ENCODE assay signal across 8 mouse cellular contexts in genomic region chr19:59459158-59459781, GRCm38 (mm10). TPM values are rescaled to one million over a fixed set of nuclear protein-coding genes. Genes with fewer than 3 reads are reported as not detected.
DNase-seq lines count a peak whose midpoint lies in the region; ATAC-seq lines count a peak whose summit lies in the region.

No protein-coding gene starts in this region.

- no peaks in the 10 kb centered on the region for H3K9me3 ChIP-seq in hindbrain, embryonic 12.5 days (replicated peaks)
- H3K9me3 ChIP-seq in limb, embryonic 15.5 days, result no peaks in the 10 kb centered on the region
- no peaks in the 10 kb centered on the region for H3K9me3 ChIP-seq in stomach, embryonic 16.5 days (replicated peaks; ENCODE audit: control insufficient read depth, low read length)

- peaks cover 15% of the 10 kb centered on the region for H3K4me1 ChIP-seq in hindbrain, embryonic 12.5 days
- H3K4me1 ChIP-seq in limb, embryonic 15.5 days, result peaks cover 32% of the 10 kb centered on the region
- peaks cover 15% of the 10 kb centered on the region for H3K4me1 ChIP-seq in stomach, embryonic 16.5 days (ENCODE audit: control insufficient read depth, insufficient read depth, low read length)

- H3K27me3 ChIP-seq in hindbrain, embryonic 12.5 days, result peaks cover 89% of the 10 kb centered on the region
- peaks cover 93% of the 10 kb centered on the region for H3K27me3 ChIP-seq in limb, embryonic 15.5 days
- H3K27me3 ChIP-seq in stomach, embryonic 16.5 days (ENCODE audit: control insufficient read depth, insufficient read depth, low read length), result peaks cover 92% of the 10 kb centered on the region

- peak; percentile 38 for ATAC-seq in hindbrain, embryonic 12.5 days (ENCODE audit: low FRiP score)
- ATAC-seq in limb, embryonic 15.5 days (ENCODE audit: insufficient number of reproducible peaks, low FRiP score, low TSS enrichment, low read depth), result no peak
- ATAC-seq in stomach, embryonic 16.5 days (ENCODE audit: insufficient read depth, low FRiP score), result no peak; the same call in none of the 2 replicates

- H3K27ac ChIP-seq in hindbrain, embryonic 12.5 days, result peak overlapping the region; percentile 48
- H3K27ac ChIP-seq in limb, embryonic 15.5 days, result peak overlapping the region; percentile 88
- H3K27ac ChIP-seq in stomach, embryonic 16.5 days (ENCODE audit: low read length), result no peak overlapping the region

- H3K4me3 ChIP-seq in hindbrain, embryonic 12.5 days, result peak overlapping the region; percentile 35
- peak overlapping the region; percentile 50 for H3K4me3 ChIP-seq in limb, embryonic 15.5 days
- peak overlapping the region; percentile 29 for H3K4me3 ChIP-seq in stomach, embryonic 16.5 days (replicated peaks; ENCODE audit: low read length)

- WGBS in hindbrain, embryonic 12.5 days, result under 1% methylated on average over 73 of the region's 75 CpGs
- WGBS in limb, embryonic 15.5 days, result under 1% methylated on average over 68 of the region's 75 CpGs
- WGBS in stomach, embryonic 16.5 days, result under 1% methylated on average over 75 of the region's 75 CpGs

- no peaks in the 10 kb centered on the region for H3K36me3 ChIP-seq in hindbrain, embryonic 12.5 days
- no peaks in the 10 kb centered on the region for H3K36me3 ChIP-seq in limb, embryonic 15.5 days
- no peaks in the 10 kb centered on the region for H3K36me3 ChIP-seq in stomach, embryonic 16.5 days (ENCODE audit: control insufficient read depth, insufficient read depth, low read length)

- peak overlapping the region; percentile 52 for H3K4me2 ChIP-seq in hindbrain, embryonic 12.5 days (replicated peaks)
- peak overlapping the region; percentile 69 for H3K4me2 ChIP-seq in limb, embryonic 15.5 days
- peak overlapping the region; percentile 49 for H3K4me2 ChIP-seq in stomach, embryonic 16.5 days (ENCODE audit: low read depth, low read length)

- DNase-seq in gastrocnemius, postnatal 4 days (ENCODE audit: low spot score in 2 of 2), result peak; percentile 40 to 56
- no peak for DNase-seq in gastrocnemius, adult 8-10 months (ENCODE audit: low spot score in 2 of 2)
- DNase-seq in B cell, adult 2 months, result peak; percentile 25 to 36
- peak; percentile 67 for DNase-seq in embryo, embryonic 10 days (ENCODE audit: low spot score)
- no peak for DNase-seq in frontal cortex, postnatal 14 days (ENCODE audit: low spot score in 2 of 2)

- H3K9ac ChIP-seq in hindbrain, embryonic 12.5 days, result peak overlapping the region; percentile 41
- H3K9ac ChIP-seq in limb, embryonic 15.5 days, result peak overlapping the region; percentile 55
- H3K9ac ChIP-seq in stomach, embryonic 16.5 days (ENCODE audit: low read length), result no peak overlapping the region

RNA-seq across cellular contexts. Expression of gene Emx2, which starts 1.1 kb away (rescaled TPM):
- 1 to 10 TPM; 1.2 to 2.2 TPM for total RNA-seq in gastrocnemius, postnatal 4 days (2021)
- under 1 TPM; 0.38 to 0.97 (median 0.50) TPM for total RNA-seq in gastrocnemius, adult 8-10 months (2022)
- 2.8 and 4.8 TPM in 2 replicates for polyA plus RNA-seq in hindbrain, embryonic 12.5 days (2016; fragmentation: Nextera tagmentation; extraction: Ambion mirVana)
- 11.0 and 12.2 TPM in 2 replicates for polyA plus RNA-seq in limb, embryonic 15.5 days (2015; fragmentation: Nextera tagmentation; extraction: Ambion mirVana)
- 0.25 and 0.56 TPM in 2 replicates for polyA plus RNA-seq in stomach, embryonic 16.5 days (2015; fragmentation: Nextera tagmentation; extraction: Ambion mirVana)

Comparison
In these comparisons a context has a peak if more than half of its experiments do, and no peak if none do; other contexts are left out.
1. DNase-seq: peak in gastrocnemius, postnatal 4 days (2 of 2), B cell, adult 2 months (2 of 2) and embryo, embryonic 10 days (single experiment); none in gastrocnemius, adult 8-10 months (0 of 2) and frontal cortex, postnatal 14 days (0 of 2).
2. Peak in every context shown above with its lines, with median percentiles within 50 percentile points of each other: H3K4me2 ChIP-seq and H3K4me3 ChIP-seq.